Mouse (Mus musculus): ENCODE data around the gene Mgst3.

DNA sequence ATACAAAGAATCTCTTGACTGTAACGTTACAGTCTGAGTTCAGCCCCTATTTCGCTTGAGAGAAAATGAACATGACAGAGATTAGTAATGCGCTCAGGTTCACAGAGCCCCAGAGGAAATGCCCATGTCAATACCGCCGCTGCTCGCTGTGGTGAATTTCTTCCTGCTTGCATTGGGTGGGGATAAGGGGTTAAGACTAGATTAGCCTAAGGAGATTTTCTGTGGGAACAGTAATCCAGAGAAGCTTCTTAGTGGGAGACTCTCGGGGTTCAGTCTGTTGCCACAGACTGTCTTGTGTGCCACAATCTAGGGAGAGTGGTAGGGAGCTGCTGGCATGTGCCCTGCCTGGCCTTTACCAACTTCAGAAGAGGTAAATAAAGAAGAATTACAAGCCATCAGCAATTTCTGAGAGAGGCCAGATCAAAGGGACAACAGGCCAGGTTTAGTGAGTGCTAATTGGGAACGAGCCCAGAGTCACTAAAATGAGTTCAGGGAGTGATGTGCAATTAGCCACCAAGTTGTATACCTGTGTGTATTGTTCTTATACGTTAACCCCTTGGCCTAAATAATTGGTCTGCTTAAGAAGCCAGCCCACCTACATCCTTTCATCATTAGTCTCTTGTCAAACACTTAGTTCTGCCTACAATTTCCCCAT lies 44.7 kb upstream of the Mgst3 start:
- TF ChIP-seq EP300 (IDR thresholded peaks at IDR 0.05; ENCODE audit: low read depth), result no peak
- TF ChIP-seq CTCF (IDR thresholded peaks at IDR 0.05; ENCODE audit: low read depth), result no peak

Measured in heart, postnatal 0 days (tissue).